Mouse (Mus musculus): ENCODE measurements around the gene Clec9a.

GRCm38 (mm10) chr6:129381736-129382135 lies 26.9 kb upstream of the Clec9a start:
- no peak for TF ChIP-seq CTCF (IDR thresholded peaks at IDR 0.05; ENCODE audit: low read depth, low read length)
- no peak for TF ChIP-seq POLR2AphosphoS5 (IDR thresholded peaks at IDR 0.05; ENCODE audit: insufficient replicate concordance, low read depth, low read length)
